Mouse (Mus musculus): ENCODE measurements around the gene Lysmd1. TPM values are rescaled to one million over a fixed set of nuclear protein-coding genes. Genes with fewer than 3 reads are reported as not detected.

The Lysmd1 gene
- polyA plus RNA-seq, 1 experiment from 2014 or later = 11.7 TPM

- Histone ChIP-seq H3K9ac (ENCODE audit: low read length) (peak overlapping the region; percentile 84), H3K4me3 (ENCODE audit: low read depth, low read length) (peak overlapping the region; percentile 73), H3K36me3 (ENCODE audit: control insufficient read depth, insufficient read depth, low read length) (no peaks in the 10 kb centered on the region), H3K4me2 (ENCODE audit: low read depth, low read length, severe bottlenecking) (peak overlapping the region; percentile 89), H3K4me1 (replicated peaks; ENCODE audit: control insufficient read depth, insufficient read depth, low read length) (peaks cover 10% of the 10 kb centered on the region), H3K27ac (ENCODE audit: low read depth, low read length) (0 out of 2 replicates have a peak overlapping the region, but pooled peaks have one; percentile 8), H3K27me3 (ENCODE audit: control insufficient read depth, insufficient read depth, low read length) (peaks cover 7% of the 10 kb centered on the region; the same call in 1 of the 2 replicates), H3K9me3 (ENCODE audit: control insufficient read depth, low read length) (no peaks in the 10 kb centered on the region)
- 2% methylated on average over 29 of the region's 30 CpGs for WGBS
- peak; percentile 66 for DNase-seq (ENCODE audit: low spot score)
- peak; percentile 24 for ATAC-seq (replicated peaks; ENCODE audit: low FRiP score)
Observed at GRCm38 (mm10) chr3:95161041-95161551, 27.2 kb downstream of the Lysmd1 start.

- Histone ChIP-seq H3K4me3 (ENCODE audit: low read depth, low read length) (peak overlapping the region; percentile 73), H3K9ac (ENCODE audit: low read length) (peak overlapping the region; percentile 84), H3K27me3 (ENCODE audit: control insufficient read depth, insufficient read depth, low read length) (peaks cover 7% of the 10 kb centered on the region; the same call in 1 of the 2 replicates), H3K4me1 (replicated peaks; ENCODE audit: control insufficient read depth, insufficient read depth, low read length) (peaks cover 10% of the 10 kb centered on the region), H3K4me2 (ENCODE audit: low read depth, low read length, severe bottlenecking) (peak overlapping the region; percentile 89), H3K36me3 (ENCODE audit: control insufficient read depth, insufficient read depth, low read length) (no peaks in the 10 kb centered on the region), H3K27ac (ENCODE audit: low read depth, low read length) (0 out of 2 replicates have a peak overlapping the region, but pooled peaks have one; percentile 8), H3K9me3 (ENCODE audit: control insufficient read depth, low read length) (no peaks in the 10 kb centered on the region)
- ATAC-seq (replicated peaks; ENCODE audit: low FRiP score) (0 out of 2 replicates have a peak, but pooled peaks have one; percentile 22), DNase-seq (ENCODE audit: low spot score) (no peak)
- 7% methylated on average over 9 of the region's 9 CpGs for WGBS
Observed at GRCm38 (mm10) chr3:95161618-95162344, 27.9 kb downstream of the Lysmd1 start.

GRCm38 (mm10) chr3:95162345-95162628 lies 28.4 kb downstream of the Lysmd1 start:
- H3K27me3 ChIP-seq (ENCODE audit: control insufficient read depth, insufficient read depth, low read length) = peaks cover 7% of the 10 kb centered on the region; the same call in 1 of the 2 replicates
- H3K9ac ChIP-seq (ENCODE audit: low read length) = peak overlapping the region; percentile 9; the same call in 1 of the 2 replicates
- 42% methylated on average over 2 of the region's 2 CpGs for WGBS
- H3K4me3 ChIP-seq (ENCODE audit: low read depth, low read length) = peak overlapping the region; percentile 73
- H3K9me3 ChIP-seq (ENCODE audit: control insufficient read depth, low read length) = no peaks in the 10 kb centered on the region
- DNase-seq (ENCODE audit: low spot score) = no peak
- H3K4me1 ChIP-seq (replicated peaks; ENCODE audit: control insufficient read depth, insufficient read depth, low read length) = peaks cover 10% of the 10 kb centered on the region
- no peak overlapping the region for H3K27ac ChIP-seq (ENCODE audit: low read depth, low read length)
- ATAC-seq (replicated peaks; ENCODE audit: low FRiP score) = no peak
- peak overlapping the region; percentile 89 for H3K4me2 ChIP-seq (ENCODE audit: low read depth, low read length, severe bottlenecking)
- H3K36me3 ChIP-seq (ENCODE audit: control insufficient read depth, insufficient read depth, low read length) = no peaks in the 10 kb centered on the region

GRCm38 (mm10) chr3:95163419-95164255 lies 29.7 kb downstream of the Lysmd1 start:
- no peak for ATAC-seq (replicated peaks; ENCODE audit: low FRiP score)
- no peak overlapping the region for H3K9ac ChIP-seq (ENCODE audit: low read length)

GRCm38 (mm10) chr3:95164256-95164550 lies 30.3 kb downstream of the Lysmd1 start:
- Histone ChIP-seq H3K9me3 (ENCODE audit: control insufficient read depth, low read length) (no peaks in the 10 kb centered on the region), H3K4me3 (ENCODE audit: low read depth, low read length) (no peak overlapping the region), H3K27ac (ENCODE audit: low read depth, low read length) (no peak overlapping the region), H3K27me3 (ENCODE audit: control insufficient read depth, insufficient read depth, low read length) (peaks cover 5% of the 10 kb centered on the region; the same call in 1 of the 2 replicates), H3K36me3 (ENCODE audit: control insufficient read depth, insufficient read depth, low read length) (no peaks in the 10 kb centered on the region), H3K9ac (ENCODE audit: low read length) (no peak overlapping the region), H3K4me1 (replicated peaks; ENCODE audit: control insufficient read depth, insufficient read depth, low read length) (peaks cover 10% of the 10 kb centered on the region), H3K4me2 (ENCODE audit: low read depth, low read length, severe bottlenecking) (no peak overlapping the region)
- 59% methylated on average over 5 of the region's 5 CpGs for WGBS
- DNase-seq (ENCODE audit: low spot score) = no peak
- ATAC-seq (replicated peaks; ENCODE audit: low FRiP score) = no peak

More at GRCm38 (mm10) chr3:95163419-95164255, 29.7 kb downstream of the Lysmd1 start:
- DNase-seq (ENCODE audit: low spot score) = no peak
- Histone ChIP-seq H3K27me3 (ENCODE audit: control insufficient read depth, insufficient read depth, low read length) (peaks cover 7% of the 10 kb centered on the region; the same call in 1 of the 2 replicates), H3K36me3 (ENCODE audit: control insufficient read depth, insufficient read depth, low read length) (no peaks in the 10 kb centered on the region), H3K9me3 (ENCODE audit: control insufficient read depth, low read length) (no peaks in the 10 kb centered on the region), H3K4me1 (replicated peaks; ENCODE audit: control insufficient read depth, insufficient read depth, low read length) (peaks cover 10% of the 10 kb centered on the region), H3K4me2 (ENCODE audit: low read depth, low read length, severe bottlenecking) (no peak overlapping the region), H3K4me3 (ENCODE audit: low read depth, low read length) (no peak overlapping the region), H3K27ac (ENCODE audit: low read depth, low read length) (no peak overlapping the region)
- WGBS = 70% methylated on average over 11 of the region's 11 CpGs

GRCm38 (mm10) chr3:95164840-95165239 lies 31.0 kb downstream of the Lysmd1 start:
- Histone ChIP-seq H3K27ac (ENCODE audit: low read depth, low read length) (no peak overlapping the region), H3K4me3 (ENCODE audit: low read depth, low read length) (no peak overlapping the region), H3K27me3 (ENCODE audit: control insufficient read depth, insufficient read depth, low read length) (peaks cover 3% of the 10 kb centered on the region; the same call in 1 of the 2 replicates), H3K4me1 (replicated peaks; ENCODE audit: control insufficient read depth, insufficient read depth, low read length) (peaks cover 5% of the 10 kb centered on the region), H3K9ac (ENCODE audit: low read length) (no peak overlapping the region), H3K36me3 (ENCODE audit: control insufficient read depth, insufficient read depth, low read length) (no peaks in the 10 kb centered on the region), H3K9me3 (ENCODE audit: control insufficient read depth, low read length) (no peaks in the 10 kb centered on the region), H3K4me2 (ENCODE audit: low read depth, low read length, severe bottlenecking) (no peak overlapping the region)
- DNase-seq (ENCODE audit: low spot score) = no peak
- WGBS = 85% methylated on average over 5 of the region's 5 CpGs
- no peak for ATAC-seq (replicated peaks; ENCODE audit: low FRiP score)

- ATAC-seq (replicated peaks; ENCODE audit: low FRiP score) (no peak), DNase-seq (ENCODE audit: low spot score) (no peak)
- Histone ChIP-seq H3K27me3 (ENCODE audit: control insufficient read depth, insufficient read depth, low read length) (peaks cover 34% of the 10 kb centered on the region), H3K4me2 (ENCODE audit: low read depth, low read length, severe bottlenecking) (no peak overlapping the region), H3K9me3 (ENCODE audit: control insufficient read depth, low read length) (no peaks in the 10 kb centered on the region), H3K4me1 (replicated peaks; ENCODE audit: control insufficient read depth, insufficient read depth, low read length) (peaks cover 7% of the 10 kb centered on the region), H3K27ac (ENCODE audit: low read depth, low read length) (no peak overlapping the region), H3K9ac (ENCODE audit: low read length) (no peak overlapping the region), H3K36me3 (ENCODE audit: control insufficient read depth, insufficient read depth, low read length) (peaks cover 3% of the 10 kb centered on the region; the same call in 1 of the 2 replicates), H3K4me3 (ENCODE audit: low read depth, low read length) (no peak overlapping the region)
- WGBS = 87% methylated on average over 10 of the region's 10 CpGs
Observed at GRCm38 (mm10) chr3:95169996-95170395, 36.1 kb downstream of the Lysmd1 start.

GRCm38 (mm10) chr3:95171105-95171504 lies 37.2 kb downstream of the Lysmd1 start:
- ATAC-seq (replicated peaks; ENCODE audit: low FRiP score) = no peak

More at GRCm38 (mm10) chr3:95171105-95171504, 37.2 kb downstream of the Lysmd1 start:
- Histone ChIP-seq H3K27ac (ENCODE audit: low read depth, low read length) (no peak overlapping the region), H3K4me3 (ENCODE audit: low read depth, low read length) (no peak overlapping the region), H3K9ac (ENCODE audit: low read length) (no peak overlapping the region), H3K4me1 (replicated peaks; ENCODE audit: control insufficient read depth, insufficient read depth, low read length) (peaks cover 7% of the 10 kb centered on the region), H3K27me3 (ENCODE audit: control insufficient read depth, insufficient read depth, low read length) (peaks cover 34% of the 10 kb centered on the region), H3K9me3 (ENCODE audit: control insufficient read depth, low read length) (no peaks in the 10 kb centered on the region), H3K4me2 (ENCODE audit: low read depth, low read length, severe bottlenecking) (no peak overlapping the region), H3K36me3 (ENCODE audit: control insufficient read depth, insufficient read depth, low read length) (peaks cover 3% of the 10 kb centered on the region; the same call in 1 of the 2 replicates)
- 83% methylated on average over 6 of the region's 6 CpGs for WGBS
- no peak for DNase-seq (ENCODE audit: low spot score)

All from forebrain, embryonic 11.5 days (tissue).